Mouse (Mus musculus): ENCODE results near the gene Mup7. TPM values are rescaled to one million over a fixed set of nuclear protein-coding genes. Genes with fewer than 3 reads are reported as not detected.
"Not testable (repeated sequence)": the region's sequence is repeated elsewhere in the genome, so short reads cannot be mapped to it uniquely, and the experiment has no call there.

The Mup7 gene
- total RNA-seq (2015) (not detected in 2 replicates), total RNA-seq (2017) (not detected in 2 replicates)

DNA sequence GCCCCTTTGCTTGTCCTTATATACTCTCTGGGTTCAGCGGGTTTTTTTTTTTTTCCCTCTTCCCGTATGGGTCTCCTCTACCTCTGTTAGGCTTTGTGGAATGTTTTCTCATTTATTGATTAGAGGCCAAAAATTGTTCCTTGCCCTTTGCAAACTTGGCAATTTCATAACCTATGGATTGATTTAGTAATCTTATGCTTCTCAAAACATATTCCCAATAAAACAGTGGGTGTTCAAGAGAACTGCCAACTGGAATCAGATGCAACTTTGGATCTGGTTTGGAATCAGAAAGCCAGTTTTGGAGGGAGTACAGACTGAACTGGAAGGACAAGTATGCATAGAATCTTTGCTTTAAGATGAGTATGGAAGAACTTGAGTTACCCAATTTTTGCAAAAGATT is at the start of gene Mup7:
TSS of gene Mup7 (minus strand) at position 101 of the 400 bp plus-strand sequence.
- ATAC-seq (replicated peaks; ENCODE audit: poor library complexity), result not testable (repeated sequence)

DNA sequence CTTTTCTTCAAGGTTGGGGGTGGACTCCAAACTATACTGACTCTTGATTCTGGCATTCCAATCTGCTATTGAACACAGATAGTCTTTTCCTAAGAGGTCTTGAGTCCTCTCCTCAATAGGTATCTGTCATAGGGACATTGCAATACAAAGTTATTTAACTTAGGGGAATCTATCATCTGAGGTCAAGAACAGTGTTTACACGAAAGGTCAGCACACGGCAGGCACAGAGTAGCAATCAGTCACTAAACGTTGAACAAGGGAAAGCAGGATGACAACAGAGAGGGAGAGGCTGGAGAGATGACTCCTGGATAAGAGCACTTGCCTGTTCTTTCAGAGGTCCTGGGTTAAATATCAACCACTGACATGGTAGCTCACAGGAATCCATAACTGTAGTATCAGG is 9.6 kb upstream of the Mup7 start:
- not testable (repeated sequence) for ATAC-seq (replicated peaks; ENCODE audit: poor library complexity)

DNA sequence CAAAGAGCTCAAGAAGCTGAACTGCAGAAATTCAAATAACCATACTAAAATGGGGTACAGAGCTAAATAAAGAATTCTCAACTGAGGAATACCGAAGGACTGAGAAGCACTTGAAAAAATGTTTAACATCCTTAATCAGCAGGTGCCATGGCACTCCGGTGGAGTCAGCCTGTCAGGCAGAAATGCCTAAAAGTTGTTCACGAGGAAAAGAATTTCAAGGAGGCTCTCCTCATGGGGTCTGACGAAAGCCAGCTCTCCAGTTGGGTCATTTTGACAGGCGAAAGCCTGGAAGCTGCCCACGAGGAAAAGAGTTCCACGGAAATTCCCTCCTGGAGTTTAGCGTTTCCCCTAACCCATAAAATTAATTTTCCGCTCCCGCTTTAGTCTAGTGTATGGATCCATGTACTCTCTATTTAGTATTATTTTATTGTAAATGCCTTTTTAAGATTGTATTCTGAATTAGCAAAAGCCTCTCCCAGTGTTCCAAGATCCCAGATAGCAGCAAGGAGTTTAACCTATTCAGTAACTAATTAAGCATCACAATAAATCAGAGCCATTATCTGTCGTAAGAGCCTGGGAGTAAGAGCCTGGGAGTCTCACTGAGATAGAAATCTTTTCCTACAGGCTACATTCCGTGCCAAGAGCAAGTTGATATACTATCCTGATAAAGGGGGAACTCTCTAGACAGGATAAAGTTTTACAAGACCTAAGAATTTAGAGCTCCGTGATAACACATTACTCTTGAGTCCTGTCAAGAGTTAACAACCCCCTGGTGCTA is 40.8 kb downstream of the Mup7 start:
- ATAC-seq (replicated peaks; ENCODE audit: poor library complexity), result not testable (repeated sequence)

DNA sequence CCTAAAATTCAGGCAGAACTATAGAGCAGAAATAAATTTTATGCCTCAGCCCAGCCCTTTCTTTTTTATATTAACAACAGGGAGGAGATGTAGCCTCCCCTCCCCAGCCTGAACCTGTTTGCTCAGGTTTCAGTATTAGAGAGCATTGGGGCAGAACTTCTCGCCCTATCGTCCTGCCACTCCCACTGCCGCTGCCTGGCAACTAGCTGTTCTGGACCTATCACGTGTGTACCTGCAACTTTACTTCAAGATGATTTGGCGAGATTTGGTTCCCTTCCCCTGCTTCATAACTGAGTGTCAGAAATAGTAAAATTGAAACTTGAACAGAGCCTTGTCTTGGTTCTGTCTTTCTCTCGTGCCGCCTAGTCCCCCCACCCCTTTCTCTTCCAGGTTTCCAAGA is 50.1 kb downstream of the Mup7 start:
- not testable (repeated sequence) for ATAC-seq (replicated peaks; ENCODE audit: poor library complexity)

Other genes starting within 250 kb of the Mup7 start
- not detected in 2 replicates for gene Slc46a2, start 155.4 kb downstream of the Mup7 start, total RNA-seq (2015)
- not detected in 2 replicates for gene Slc46a2, start 155.4 kb downstream of the Mup7 start, total RNA-seq (2017)
- gene Mup4, start 109.8 kb downstream of the Mup7 start, total RNA-seq (2015), result not detected in 2 replicates
- not detected in 2 replicates for gene Mup4, start 109.8 kb downstream of the Mup7 start, total RNA-seq (2017)
- gene Mup6, start 106.2 kb downstream of the Mup7 start, total RNA-seq (2015), result not detected in 2 replicates
- not detected in 2 replicates for gene Mup6, start 106.2 kb downstream of the Mup7 start, total RNA-seq (2017)
- not detected in 2 replicates for gene Mup2, start 83.8 kb upstream of the Mup7 start, total RNA-seq (2015)
- gene Mup2, start 83.8 kb upstream of the Mup7 start, total RNA-seq (2017), result not detected in 2 replicates
- gene Mup8, start 152.1 kb upstream of the Mup7 start, total RNA-seq (2015), result not detected in 2 replicates
- not detected in 2 replicates for gene Mup8, start 152.1 kb upstream of the Mup7 start, total RNA-seq (2017)

All from megakaryocyte progenitor cell, adult 5-6 weeks (primary cell).